Mouse (Mus musculus) small intestine, adult 2 months (tissue): Measurements from ENCODE around the gene Etnk1.
"Not testable (repeated sequence)": the region's sequence is repeated elsewhere in the genome, so short reads cannot be mapped to it uniquely, and the experiment has no call there.

ENCODE experiments used
- CTCF ChIP-seq: fragments of 200-500 bp; IDR thresholded peaks from 2 replicates; pipeline ENCODE4 v1.5.1; 2012; ENCODE audit warnings: low read depth, mild to moderate bottlenecking, control low read depth, inconsistent platforms, low read length, moderate library complexity, mixed read lengths; ENCODE audit not compliant: insufficient replicate concordance, insufficient read length; ENCODE audit errors: extremely low read depth
- POLR2A ChIP-seq: fragments of 200-500 bp; IDR thresholded peaks from 2 replicates; pipeline ENCODE4 v1.6.1; 2012; ENCODE audit warnings: low read depth, mild to moderate bottlenecking, control low read depth, inconsistent platforms, low read length, moderate library complexity

DNA sequence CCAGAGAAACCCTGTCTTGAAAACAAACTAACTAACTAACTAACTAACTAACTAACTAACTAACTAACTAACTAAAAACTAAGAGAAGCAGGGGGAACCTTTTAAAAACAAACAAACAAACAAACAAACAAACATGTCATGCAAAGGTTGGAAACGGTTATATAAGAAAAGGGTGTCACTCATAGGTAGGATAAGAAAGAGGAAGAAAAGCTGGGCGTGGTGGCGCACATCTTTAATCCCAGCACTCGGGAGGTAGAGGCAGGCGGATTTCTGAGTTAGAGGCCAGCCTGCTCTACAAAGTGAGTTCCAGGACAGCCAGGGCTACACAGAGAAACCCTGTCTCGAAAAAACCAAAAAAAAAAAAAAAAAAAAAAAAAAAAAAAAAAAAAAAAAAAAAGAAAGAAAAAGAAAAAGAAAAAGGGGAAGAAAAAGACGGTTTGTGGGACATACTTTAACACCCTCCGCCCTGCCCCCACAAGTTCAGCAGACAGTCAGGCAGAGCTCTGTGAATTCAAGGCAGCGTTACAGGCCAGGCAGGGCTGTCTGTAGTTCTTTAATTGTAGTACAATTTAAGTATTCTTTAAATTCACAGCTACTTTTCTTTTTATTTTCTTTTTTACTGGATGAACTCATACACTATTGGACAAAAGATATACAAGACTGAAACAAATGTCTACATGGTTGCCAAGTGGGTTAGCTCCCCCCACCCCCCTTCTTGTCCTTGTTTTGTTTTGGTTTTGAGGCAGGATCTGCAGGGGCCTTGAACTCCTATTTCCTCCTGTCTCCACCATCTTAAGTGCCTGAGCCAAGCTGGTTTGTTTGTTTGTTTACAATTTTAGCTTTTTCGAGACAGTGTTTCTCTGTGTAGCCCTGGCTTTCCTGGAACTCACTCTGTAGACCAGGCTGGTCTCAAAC, 15.7 kb upstream of the Etnk1 start:
- TF ChIP-seq POLR2A, CTCF: not testable (repeated sequence)
